Mouse (Mus musculus) lung, postnatal 10 days (tissue): Measurements from ENCODE around the gene Olfr1369-ps1.
"Not testable (repeated sequence)": the region's sequence is repeated elsewhere in the genome, so short reads cannot be mapped to it uniquely, and the experiment has no call there.

ENCODE experiments used
- DNase-seq: peaks from one replicate; pipeline ENCODE4 v3.0.0; 2021

Olfr1369-ps1 gene

GRCm38 (mm10) chr13:21111183-21111582, at the start of gene Olfr1369-ps1:
Gene Olfr1369-ps1, plus strand, starts transcription at chr13:21111483.
- DNase-seq = not testable (repeated sequence)

GRCm38 (mm10) chr13:21066021-21066420, 45.3 kb upstream of the Olfr1369-ps1 start:
- no peak for DNase-seq

- no peak for DNase-seq
These were observed 36.4 kb upstream of the Olfr1369-ps1 start, which contains the start of gene Olfr1370 for GRCm38 (mm10) chr13:21074847-21075246. Gene Olfr1370, minus strand, starts transcription at chr13:21074947.

GRCm38 (mm10) chr13:21082686-21083085, 28.6 kb upstream of the Olfr1369-ps1 start:
- peak; percentile 4 for DNase-seq

- no peak for DNase-seq
These were observed 1.5 kb upstream of the Olfr1369-ps1 start for GRCm38 (mm10) chr13:21109759-21110158.

- DNase-seq = no peak
These were observed 842 bp upstream of the Olfr1369-ps1 start for GRCm38 (mm10) chr13:21110441-21110840.

GRCm38 (mm10) chr13:21114121-21114520, 2.8 kb downstream of the Olfr1369-ps1 start:
- no peak for DNase-seq

GRCm38 (mm10) chr13:21129339-21129738, 18.1 kb downstream of the Olfr1369-ps1 start, which contains the start of gene Olfr263:
Gene Olfr263, plus strand, starts transcription at chr13:21129639.
- DNase-seq = not testable (repeated sequence)

GRCm38 (mm10) chr13:21142421-21142820, 31.1 kb downstream of the Olfr1369-ps1 start:
- DNase-seq = no peak

- no peak for DNase-seq
These were observed 34.5 kb downstream of the Olfr1369-ps1 start, which contains the start of gene Olfr1368 for GRCm38 (mm10) chr13:21145767-21146166. Gene Olfr1368, minus strand, starts transcription at chr13:21145867.

GRCm38 (mm10) chr13:21155888-21156287, 44.6 kb downstream of the Olfr1369-ps1 start:
- no peak for DNase-seq

- no peak for DNase-seq
These were observed 46.8 kb downstream of the Olfr1369-ps1 start for GRCm38 (mm10) chr13:21158071-21158470.

- peak; percentile 90 for DNase-seq
These were observed 47.6 kb downstream of the Olfr1369-ps1 start for GRCm38 (mm10) chr13:21158785-21159474.

- DNase-seq = no peak
These were observed 48.2 kb downstream of the Olfr1369-ps1 start for GRCm38 (mm10) chr13:21159475-21159819.

GRCm38 (mm10) chr13:21160041-21160511, 48.8 kb downstream of the Olfr1369-ps1 start:
- DNase-seq = no peak

- DNase-seq = peak; percentile 93
These were observed 49.6 kb downstream of the Olfr1369-ps1 start for GRCm38 (mm10) chr13:21160657-21161590.

GRCm38 (mm10) chr13:21161591-21161990, 50.3 kb downstream of the Olfr1369-ps1 start:
- DNase-seq = no peak

- DNase-seq = no peak
These were observed 51.3 kb downstream of the Olfr1369-ps1 start for GRCm38 (mm10) chr13:21162591-21162990.

GRCm38 (mm10) chr13:21166936-21167909, 55.9 kb downstream of the Olfr1369-ps1 start:
- DNase-seq = peak; percentile 83

- DNase-seq = peak; percentile 40
These were observed 56.6 kb downstream of the Olfr1369-ps1 start for GRCm38 (mm10) chr13:21167910-21168300.

- DNase-seq = peak; percentile 31
These were observed 57.2 kb downstream of the Olfr1369-ps1 start for GRCm38 (mm10) chr13:21168371-21169011.
